In the genomic region with DNA sequence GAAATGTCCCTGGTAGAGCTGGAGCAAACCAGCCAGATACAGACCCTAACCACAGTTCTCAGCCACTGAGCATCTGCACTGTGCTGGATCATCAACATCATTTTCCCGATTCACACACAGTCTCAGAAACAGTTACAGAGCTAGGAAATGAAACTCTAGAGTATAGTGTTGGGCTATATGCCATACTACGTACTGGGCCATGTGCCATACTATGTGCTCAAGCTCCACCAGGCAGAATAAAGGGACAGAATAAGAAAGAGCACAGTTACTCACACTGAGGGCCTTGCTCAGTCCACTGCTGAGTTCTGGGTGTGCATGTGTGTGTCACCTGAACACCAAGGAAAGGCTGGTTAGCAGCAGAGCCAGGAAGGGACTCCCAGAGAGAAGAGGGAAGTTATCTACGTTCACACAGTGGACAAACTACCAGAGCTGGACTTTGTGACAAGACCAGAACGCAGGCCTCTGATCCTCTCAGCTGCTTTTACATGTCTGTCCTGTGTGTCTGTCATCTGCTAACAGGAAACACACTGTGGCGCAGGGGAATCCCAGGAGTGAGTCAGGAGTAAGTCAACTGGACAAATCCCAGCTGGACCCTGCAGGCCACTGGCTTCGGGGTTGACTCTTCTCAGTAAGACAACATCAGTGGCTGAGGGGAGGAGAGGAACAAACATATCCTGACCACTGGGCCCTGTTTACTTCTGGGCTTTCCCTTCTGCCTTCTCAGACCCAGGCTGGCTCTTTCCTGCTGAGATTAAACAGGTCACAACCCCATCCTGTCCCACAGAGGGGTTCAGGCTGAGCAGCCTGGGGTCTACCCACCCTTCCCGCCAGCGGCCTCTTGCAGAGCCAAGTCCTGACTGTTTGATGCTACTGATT, we compare ENCODE assay signal across 8 mouse cellular contexts. TPM values are rescaled to one million over a fixed set of nuclear protein-coding genes. Genes with fewer than 3 reads are reported as not detected.
A peak's percentile ranks its signal among the peaks of the same experiment; 100 is the strongest.
DNase-seq lines count a peak whose midpoint lies in the region; ATAC-seq and TF ChIP-seq lines count a peak whose summit lies in the region.

No protein-coding gene starts in this region.

- ATAC-seq in intestine, postnatal 0 days = no peak

- H3K27me3 ChIP-seq in cerebellum, adult 2 months (ENCODE audit: control insufficient read depth, insufficient read depth, low read length) = no peaks in the 10 kb centered on the region; the same call in 1 of the 2 replicates
- H3K27me3 ChIP-seq in intestine, postnatal 0 days (replicated peaks; ENCODE audit: control insufficient read depth, insufficient read depth, low read length) = no peaks in the 10 kb centered on the region

- H3K4me1 ChIP-seq in cerebellum, adult 2 months (ENCODE audit: control insufficient read depth, insufficient read depth, low read length) = no peaks in the 10 kb centered on the region
- H3K4me1 ChIP-seq in intestine, postnatal 0 days (replicated peaks; ENCODE audit: control insufficient read depth, insufficient read depth, low read length) = peaks cover 32% of the 10 kb centered on the region

- peak; percentile 48 to 49 for DNase-seq in cerebellum, postnatal 10 days
- DNase-seq in cerebellum, adult 2 months = no peak
- DNase-seq in adipocyte (ENCODE audit: low spot score) = peak; percentile 61
- peak; percentile 71 for DNase-seq in lung, postnatal 10 days
- no peak for DNase-seq in neural tube, embryonic 10.5 days (ENCODE audit: extremely low spot score, low spot score)
- DNase-seq in cerebellum, adult 18-20 months = no peak
- DNase-seq in left cerebral cortex, adult 2 months (ENCODE audit: extremely low spot score in 1 of 2, low spot score in 2 of 2) = no peak

- 63% methylated on average over 8 of the region's 8 CpGs for WGBS in cerebellum, adult 2 months
- 41% methylated on average over 8 of the region's 8 CpGs for WGBS in intestine, postnatal 0 days

- TF ChIP-seq CTCF in cerebellum, adult 2 months (IDR thresholded peaks at IDR 0.05; ENCODE audit: borderline replicate concordance, insufficient read depth, low read depth, low read length) = no peak
- no peak for TF ChIP-seq CTCF in intestine, postnatal 0 days (IDR thresholded peaks at IDR 0.05; ENCODE audit: low read depth)
- no peak for TF ChIP-seq CTCF in left cerebral cortex, adult 2 months (IDR thresholded peaks at IDR 0.05)

- TF ChIP-seq POLR2A in cerebellum, adult 2 months (IDR thresholded peaks at IDR 0.05; ENCODE audit: borderline replicate concordance, insufficient read depth, low read length) = no peak

- H3K9ac ChIP-seq in intestine, postnatal 0 days (ENCODE audit: low read depth, low read length) = 0 out of 2 replicates have a peak overlapping the region, but pooled peaks have one; percentile 19

- peak overlapping the region; percentile 69 for H3K4me2 ChIP-seq in intestine, postnatal 0 days (replicated peaks; ENCODE audit: low read depth)

- H3K27ac ChIP-seq in cerebellum, adult 2 months (ENCODE audit: insufficient read depth, low read length) = no peak overlapping the region
- peak overlapping the region; percentile 83 for H3K27ac ChIP-seq in intestine, postnatal 0 days (ENCODE audit: low read depth, low read length)
- H3K27ac ChIP-seq in left cerebral cortex, adult 2 months = no peak overlapping the region

- intact Hi-C loops in left cerebral cortex, adult 2 months (cut with DNase I) = no loop called here

- H3K36me3 ChIP-seq in intestine, postnatal 0 days (ENCODE audit: control insufficient read depth, insufficient read depth) = no peaks in the 10 kb centered on the region

- no peak overlapping the region for H3K4me3 ChIP-seq in cerebellum, adult 2 months (replicated peaks; ENCODE audit: insufficient read depth, low read depth, low read length)
- no peak overlapping the region; the same call in 1 of the 2 replicates for H3K4me3 ChIP-seq in intestine, postnatal 0 days (ENCODE audit: low read depth, low read length)
- H3K4me3 ChIP-seq in left cerebral cortex, adult 2 months = no peak overlapping the region

- H3K9me3 ChIP-seq in intestine, postnatal 0 days (ENCODE audit: control insufficient read depth) = no peaks in the 10 kb centered on the region

RNA-seq across cellular contexts. Expression of a gene that starts 4.4 kb away (rescaled TPM):
- polyA plus RNA-seq in cerebellum, adult 2 months (2012; rRNA removed) = 41.0 and 47.4 TPM in 2 replicates
- 184 and 199 TPM in 2 replicates for polyA plus RNA-seq in intestine, postnatal 0 days (2015; fragmentation: Nextera tagmentation; extraction: Ambion mirVana)
- 10 to 100 TPM; 12.8 to 17.8 TPM for total RNA-seq in left cerebral cortex, adult 2 months (2021)

Comparison
In these comparisons a context has a peak if more than half of its experiments do, and no peak if none do; other contexts are left out.
1. DNase-seq: peak in cerebellum, postnatal 10 days (2 of 2), adipocyte (single experiment) and lung, postnatal 10 days (single experiment); none in cerebellum, adult 2 months (0 of 2), neural tube, embryonic 10.5 days (single experiment), cerebellum, adult 18-20 months (0 of 2) and left cerebral cortex, adult 2 months (0 of 2).